Mouse (Mus musculus) hindbrain, embryonic 14.5 days (tissue): ENCODE results near the gene Doc2a. TPM values are rescaled to one million over a fixed set of nuclear protein-coding genes. Genes with fewer than 3 reads are reported as not detected.

ENCODE experiments used
- ATAC-seq: fragments of 200-750 bp; cut with Nextera tagmentation; 2 replicates; pipeline ENCODE4 v1.8.0; 2017; ENCODE audit warnings: moderate number of reproducible peaks, mild to moderate bottlenecking, moderate TSS enrichment, moderate library complexity; ENCODE audit not compliant: low FRiP score
- DNase-seq: peaks from one replicate; pipeline ENCODE4 v3.0.0-alpha.2; 2015; ENCODE audit warnings: low spot score
- H3K27ac ChIP-seq: fragments of 300-500 bp; sonication (generic); 2 replicates; pipeline ENCODE4 v1.5.1; 2014; ENCODE audit warnings: mild to moderate bottlenecking, moderate library complexity
- H3K27me3 ChIP-seq: fragments of 300-500 bp; sonication (generic); 2 replicates; pipeline ENCODE4 v1.6.1; 2014; ENCODE audit warnings: mild to moderate bottlenecking, low read length, mixed read lengths; ENCODE audit not compliant: control insufficient read depth, insufficient read depth
- H3K36me3 ChIP-seq: fragments of 300-500 bp; sonication (generic); replicated peaks from 2 replicates; pipeline ENCODE4 v1.6.1; 2014; ENCODE audit not compliant: control insufficient read depth, insufficient read depth
- H3K4me1 ChIP-seq: fragments of 300-500 bp; sonication (generic); replicated peaks from 2 replicates; pipeline ENCODE4 v1.6.1; 2014; ENCODE audit warnings: antibody characterized with exemption, low read length, mixed read lengths; ENCODE audit not compliant: control insufficient read depth, insufficient read depth
- H3K4me2 ChIP-seq: fragments of 300-500 bp; sonication (generic); replicated peaks from 2 replicates; pipeline ENCODE4 v1.6.1; 2014; ENCODE audit warnings: mild to moderate bottlenecking, moderate library complexity
- H3K4me3 ChIP-seq: fragments of 300-500 bp; sonication (generic); replicated peaks from 2 replicates; pipeline ENCODE4 v1.5.1; 2014; ENCODE audit warnings: mild to moderate bottlenecking, low read length
- H3K9ac ChIP-seq: fragments of 300-500 bp; sonication (generic); 2 replicates; pipeline ENCODE4 v1.6.1; 2014
- H3K9me3 ChIP-seq: fragments of 300-500 bp; sonication (generic); 2 replicates; pipeline ENCODE4 v1.6.1; 2016; ENCODE audit warnings: low read length; ENCODE audit not compliant: control insufficient read depth
- WGBS: fragments of 180-500 bp; shearing (Covaris S2); extraction: QIAGEN DNeasy Blood & Tissue Kit; methylation state at CpG from one replicate; pipeline ENCODE4 v1.1.7; 2014; 5-methylcytosine and 5-hydroxymethylcytosine counted together
- polyA plus RNA-seq: library from polyadenylated mRNA; unstranded; fragments of >200 nt; fragmentation: Nextera tagmentation; extraction: Ambion mirVana; gene quantifications from 2 replicates; pipeline ENCODE4 v1.2.1, GENCODE M21; 2014

Gene Doc2a
- polyA plus RNA-seq, 1 experiment from 2014 or later: 16.5 TPM

DNA sequence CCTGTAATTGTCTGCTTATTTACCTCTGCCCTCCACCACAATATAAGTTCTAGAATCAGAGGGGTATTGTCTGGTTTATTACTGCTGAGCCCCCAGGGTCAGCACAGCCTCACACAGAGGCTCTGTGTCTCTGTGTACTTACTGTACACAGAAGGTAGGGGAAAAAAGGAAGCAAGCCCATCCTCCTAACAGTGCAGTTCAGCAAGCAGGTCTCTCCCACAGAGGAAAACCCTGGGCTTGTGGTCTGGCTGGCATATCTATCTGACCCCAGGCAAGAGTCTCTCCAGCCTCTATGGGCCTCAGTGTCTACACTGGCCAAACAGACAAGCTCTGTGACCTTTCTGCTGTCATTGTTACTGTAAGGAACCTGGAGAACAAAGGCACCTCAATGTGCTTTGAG lies 43.5 kb upstream of the Doc2a start:
- Histone ChIP-seq H3K27ac (no peak overlapping the region), H3K27me3 (no peaks in the 10 kb centered on the region), H3K36me3 (peaks cover 9% of the 10 kb centered on the region; the same call in 1 of the 2 replicates), H3K9ac (no peak overlapping the region), H3K4me3 (no peak overlapping the region), H3K4me1 (peaks cover 15% of the 10 kb centered on the region), H3K9me3 (no peaks in the 10 kb centered on the region), H3K4me2 (no peak overlapping the region)
- ATAC-seq (no peak), DNase-seq (no peak)

DNA sequence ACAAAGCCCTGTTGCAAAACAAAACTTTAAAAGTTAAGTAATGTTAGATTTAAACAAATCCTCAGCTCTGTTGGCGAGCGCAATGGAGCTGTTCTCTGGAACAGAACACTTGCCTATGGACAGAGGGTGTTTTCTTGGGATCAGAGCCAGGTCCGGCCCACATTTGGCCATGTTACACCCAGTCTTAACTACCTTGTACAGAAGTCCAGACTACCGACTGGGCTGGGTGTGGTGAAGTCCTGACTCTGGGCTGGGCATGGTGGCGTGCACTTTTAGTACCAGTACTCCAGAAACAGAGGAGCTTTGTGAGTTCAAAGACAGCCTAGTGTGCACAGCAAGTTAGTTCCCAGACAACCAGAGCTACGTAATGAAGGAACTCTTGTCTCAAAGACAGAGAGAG lies 40.3 kb upstream of the Doc2a start:
- H3K4me3 ChIP-seq: no peak overlapping the region
- 87% methylated on average over 6 of the region's 6 CpGs for WGBS
- no peak overlapping the region for H3K9ac ChIP-seq
- DNase-seq (no peak), ATAC-seq (no peak)
- no peaks in the 10 kb centered on the region for H3K27me3 ChIP-seq
- H3K4me1 ChIP-seq: peaks cover 9% of the 10 kb centered on the region
- H3K4me2 ChIP-seq: no peak overlapping the region
- H3K27ac ChIP-seq: no peak overlapping the region
- no peaks in the 10 kb centered on the region for H3K9me3 ChIP-seq
- H3K36me3 ChIP-seq: peaks cover 9% of the 10 kb centered on the region; the same call in 1 of the 2 replicates

DNA sequence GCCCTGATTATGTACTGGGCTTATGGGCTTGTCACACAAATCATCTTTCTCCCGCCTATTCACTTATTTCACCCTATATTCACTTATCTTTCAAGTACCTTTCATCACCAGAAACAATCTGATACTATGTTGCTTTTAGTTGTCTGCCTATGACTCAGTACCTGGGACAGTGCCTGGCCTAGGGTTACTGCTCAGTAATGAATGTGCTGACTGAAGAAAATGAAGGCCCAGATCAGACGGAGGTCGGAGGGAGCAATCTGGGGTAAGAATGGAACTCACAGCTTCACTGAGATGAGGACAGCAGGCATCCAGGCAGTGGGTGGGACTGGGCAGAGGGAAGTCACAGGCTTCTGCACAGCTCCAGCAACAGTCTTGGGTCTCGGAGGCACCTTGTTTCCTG lies 39.8 kb upstream of the Doc2a start:
- Histone ChIP-seq H3K9ac (no peak overlapping the region), H3K4me2 (no peak overlapping the region), H3K36me3 (peaks cover 9% of the 10 kb centered on the region; the same call in 1 of the 2 replicates), H3K4me3 (no peak overlapping the region), H3K27ac (no peak overlapping the region), H3K27me3 (no peaks in the 10 kb centered on the region), H3K9me3 (no peaks in the 10 kb centered on the region), H3K4me1 (peaks cover 9% of the 10 kb centered on the region)
- DNase-seq (no peak), ATAC-seq (no peak)
- WGBS: 66% methylated on average over 4 of the region's 4 CpGs

DNA sequence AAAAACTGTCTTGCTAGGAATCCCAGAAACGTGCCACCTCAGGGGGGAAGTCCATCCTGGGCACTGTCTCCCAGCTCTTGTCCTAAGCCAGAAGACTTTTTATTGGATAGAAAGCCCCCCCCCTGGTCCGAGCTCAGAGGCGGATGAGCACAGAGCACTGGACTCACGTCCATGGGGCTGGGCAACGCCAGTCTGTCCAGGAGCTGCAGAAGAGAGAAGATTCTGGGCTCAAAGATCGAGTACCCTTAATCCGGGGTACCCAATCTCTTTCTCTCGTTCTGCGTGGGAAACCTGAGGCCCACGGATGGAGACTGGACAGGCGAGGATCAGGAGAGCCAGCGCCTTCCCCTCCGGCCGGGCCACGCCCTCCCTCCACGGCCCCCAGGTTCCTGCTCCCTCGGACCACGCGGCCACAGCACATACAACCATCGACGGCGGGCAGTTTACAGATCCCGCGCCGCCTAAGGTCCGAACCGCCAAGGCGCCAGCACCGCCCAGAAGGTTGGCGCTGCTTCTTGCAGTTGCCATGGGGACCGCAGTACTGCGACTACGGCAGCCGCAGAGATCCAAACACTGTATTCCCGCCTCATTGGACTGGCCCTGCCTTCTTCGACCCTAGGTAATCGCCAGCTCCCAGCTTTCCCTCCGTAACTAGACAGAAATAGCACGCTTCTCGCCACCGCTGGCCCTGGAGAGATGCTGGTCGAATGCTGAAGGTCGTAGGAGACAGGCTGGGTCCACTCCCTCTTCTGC lies 38.3 kb upstream of the Doc2a start:
- peak overlapping the region; percentile 70 for H3K9ac ChIP-seq
- no peaks in the 10 kb centered on the region for H3K9me3 ChIP-seq
- H3K27ac ChIP-seq: peak overlapping the region; percentile 47
- H3K27me3 ChIP-seq: no peaks in the 10 kb centered on the region
- 0% methylated on average over 42 of the region's 43 CpGs for WGBS
- H3K4me2 ChIP-seq: peak overlapping the region; percentile 86
- H3K36me3 ChIP-seq: 0 out of 2 replicates have a peak, but pooled peaks cover 5% of the 10 kb centered on the region
- ATAC-seq (peak; percentile 94), DNase-seq (peak; percentile 82)
- peaks cover 9% of the 10 kb centered on the region for H3K4me1 ChIP-seq
- H3K4me3 ChIP-seq: peak overlapping the region; percentile 64

DNA sequence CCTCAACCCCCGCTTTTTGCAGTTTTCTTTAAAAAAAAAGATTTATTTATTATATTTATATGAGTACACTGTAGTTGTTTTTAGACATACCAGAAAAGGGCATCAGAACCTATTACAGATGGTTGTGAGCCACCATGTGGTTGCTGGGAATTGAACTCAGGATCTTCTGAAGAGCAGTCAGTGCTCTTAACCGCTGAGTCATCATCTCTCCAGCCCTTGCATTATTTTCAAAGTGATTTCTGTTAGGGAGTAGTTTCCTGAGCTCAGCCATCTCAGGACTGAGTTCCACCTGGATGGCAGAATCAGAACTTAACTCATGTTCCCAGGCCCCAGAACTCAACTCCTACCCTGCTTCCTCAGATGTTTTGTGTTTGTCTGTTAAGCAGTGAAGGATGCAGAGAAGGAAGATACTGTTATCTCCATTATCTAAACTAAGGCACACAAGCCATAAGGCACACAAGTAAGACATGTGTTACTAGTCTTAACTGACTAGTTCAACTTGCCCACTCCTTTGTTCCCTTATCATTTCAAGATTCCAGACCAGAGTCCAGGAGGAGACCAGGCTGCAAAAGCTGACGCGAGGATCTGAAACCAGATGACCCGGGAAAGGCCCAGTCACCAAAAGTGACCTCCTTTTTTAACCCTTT lies 37.4 kb upstream of the Doc2a start:
- no peak overlapping the region for H3K9ac ChIP-seq
- H3K4me2 ChIP-seq: peak overlapping the region; percentile 86
- H3K4me1 ChIP-seq: peaks cover 9% of the 10 kb centered on the region
- no peak overlapping the region for H3K4me3 ChIP-seq
- H3K27ac ChIP-seq: no peak overlapping the region
- 0 out of 2 replicates have a peak, but pooled peaks cover 5% of the 10 kb centered on the region for H3K36me3 ChIP-seq
- DNase-seq: no peak
- WGBS: 68% methylated on average over 5 of the region's 5 CpGs
- no peaks in the 10 kb centered on the region for H3K9me3 ChIP-seq
- ATAC-seq: no peak
- no peaks in the 10 kb centered on the region for H3K27me3 ChIP-seq

DNA sequence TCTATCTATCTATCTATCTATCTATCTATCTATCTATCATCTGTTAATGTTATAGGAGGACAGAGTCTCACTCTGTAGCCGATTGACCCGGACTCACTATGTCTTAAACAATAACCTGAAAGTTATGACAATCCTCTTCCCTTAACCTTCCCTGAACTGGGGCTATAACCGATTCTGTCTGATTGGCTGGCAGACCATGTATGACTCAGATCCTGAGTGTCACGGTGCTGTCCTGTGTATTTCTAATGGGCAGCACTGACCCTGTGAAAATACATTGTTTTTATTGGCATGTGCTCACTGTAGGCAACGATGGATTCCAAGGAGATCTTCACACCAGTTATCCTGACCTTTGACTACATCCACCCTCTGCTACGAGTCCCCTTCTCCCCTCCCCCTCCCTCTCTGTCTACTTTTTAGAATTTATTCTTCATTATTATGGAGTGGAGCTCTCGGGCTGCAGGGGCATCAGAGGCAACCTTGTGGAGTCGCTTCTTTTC lies 31.4 kb upstream of the Doc2a start:
- no peaks in the 10 kb centered on the region for H3K9me3 ChIP-seq
- ATAC-seq: no peak
- no peaks in the 10 kb centered on the region for H3K27me3 ChIP-seq
- H3K9ac ChIP-seq: no peak overlapping the region
- H3K4me1 ChIP-seq: no peaks in the 10 kb centered on the region
- WGBS: 43% methylated on average over 8 of the region's 8 CpGs
- H3K4me3 ChIP-seq: no peak overlapping the region
- H3K27ac ChIP-seq: no peak overlapping the region
- DNase-seq: no peak
- no peaks in the 10 kb centered on the region for H3K36me3 ChIP-seq
- H3K4me2 ChIP-seq: no peak overlapping the region

DNA sequence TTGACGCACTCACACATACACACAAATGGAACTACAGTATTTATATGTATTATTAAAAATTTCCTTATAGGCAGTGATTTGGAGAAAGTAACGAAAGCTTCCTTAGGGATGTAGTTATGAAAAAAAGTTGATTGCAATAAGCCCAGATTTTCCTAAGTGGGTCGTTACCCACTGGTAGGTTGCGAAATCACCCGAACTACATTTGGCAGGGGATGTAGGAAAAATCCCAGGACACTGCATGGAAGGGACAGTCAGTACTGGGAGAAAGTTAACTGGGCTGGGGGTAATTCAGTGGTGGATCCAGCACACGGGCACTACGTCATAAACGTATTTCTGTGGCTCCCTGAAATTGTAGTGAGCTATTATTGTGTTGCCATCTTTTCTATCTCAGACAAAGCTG lies 30.7 kb upstream of the Doc2a start:
- WGBS: 84% methylated on average over 8 of the region's 8 CpGs
- Histone ChIP-seq H3K4me3 (no peak overlapping the region), H3K27ac (no peak overlapping the region), H3K4me2 (no peak overlapping the region), H3K36me3 (no peaks in the 10 kb centered on the region), H3K4me1 (no peaks in the 10 kb centered on the region), H3K9ac (no peak overlapping the region), H3K27me3 (no peaks in the 10 kb centered on the region), H3K9me3 (no peaks in the 10 kb centered on the region)
- no peak for DNase-seq
- no peak for ATAC-seq

DNA sequence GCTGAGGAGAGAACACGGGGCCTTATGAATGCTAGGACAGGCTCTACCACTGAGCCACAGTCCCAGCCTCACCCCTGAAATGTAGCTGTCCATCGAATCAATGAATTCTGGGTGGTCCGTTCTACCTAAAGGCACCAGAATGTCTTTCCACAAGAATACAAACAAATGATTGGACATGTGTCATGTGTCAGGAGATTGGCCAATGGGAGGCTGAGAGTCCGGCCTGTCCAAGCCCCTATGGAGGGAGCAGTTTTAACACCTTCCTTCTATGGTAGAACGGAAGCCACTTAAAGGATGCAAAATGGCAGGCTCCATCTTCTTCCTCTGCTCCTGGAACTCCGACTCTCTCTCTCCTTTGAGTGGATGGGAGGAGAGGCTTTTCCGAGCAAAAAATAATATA lies 29.6 kb upstream of the Doc2a start:
- no peaks in the 10 kb centered on the region for H3K9me3 ChIP-seq
- H3K27ac ChIP-seq: no peak overlapping the region
- no peak for DNase-seq
- H3K27me3 ChIP-seq: no peaks in the 10 kb centered on the region
- H3K36me3 ChIP-seq: no peaks in the 10 kb centered on the region
- peaks cover 7% of the 10 kb centered on the region for H3K4me1 ChIP-seq
- ATAC-seq: no peak
- H3K4me3 ChIP-seq: no peak overlapping the region
- 88% methylated on average over 7 of the region's 7 CpGs for WGBS
- H3K4me2 ChIP-seq: no peak overlapping the region
- H3K9ac ChIP-seq: no peak overlapping the region

DNA sequence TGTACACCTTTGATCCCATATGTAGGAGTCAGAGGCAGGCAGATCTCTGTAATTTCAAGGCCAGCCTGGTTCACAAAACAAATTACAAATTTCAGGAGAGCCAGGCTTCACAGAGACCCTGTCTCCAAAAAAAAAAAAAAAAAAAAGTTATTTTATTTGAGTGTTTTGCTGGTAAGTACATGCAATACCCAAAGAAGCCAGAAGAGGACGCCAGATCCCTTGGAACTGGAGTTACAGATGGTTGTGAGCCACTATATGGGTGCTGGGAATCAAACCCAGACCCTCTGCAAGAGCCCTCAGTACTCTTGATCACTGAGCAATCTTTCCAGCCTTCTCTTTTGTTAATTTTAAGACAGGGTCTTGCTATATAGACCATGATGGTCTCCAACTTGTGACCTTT lies 28.4 kb upstream of the Doc2a start:
- DNase-seq (no peak), ATAC-seq (no peak)
- WGBS: 42% methylated on average over 1 of the region's 1 CpGs
- Histone ChIP-seq H3K9me3 (no peaks in the 10 kb centered on the region), H3K27ac (no peak overlapping the region), H3K36me3 (no peaks in the 10 kb centered on the region), H3K4me3 (no peak overlapping the region), H3K27me3 (no peaks in the 10 kb centered on the region), H3K4me2 (no peak overlapping the region), H3K4me1 (peaks cover 8% of the 10 kb centered on the region), H3K9ac (no peak overlapping the region)
